Mouse (Mus musculus): ENCODE results near the gene Tnfaip8l2.

GRCm38 (mm10) chr3:95130081-95130480 is 12.1 kb downstream of the Tnfaip8l2 start:
- TF ChIP-seq GATA1 (IDR thresholded peaks at IDR 0.05; ENCODE audit: borderline replicate concordance, low read length) (no peak), FLI1 (IDR thresholded peaks at IDR 0.05; ENCODE audit: low read length) (no peak)

Measured in megakaryocyte, embryonic 14.5 days (primary cell).